Mouse (Mus musculus) stomach, embryonic 16.5 days (tissue): ENCODE measurements at regions not wholly inside any gene's neighbourhood (a gene's known extent, or its start where the extent isn't known, plus 50 kb on each side); places are given as distances from the start of the nearest gene placed in this dataset.

Source experiments
- ATAC-seq: fragments of 200-750 bp; cut with Nextera tagmentation; 2 replicates; pipeline ENCODE4 v1.8.0; 2017; ENCODE audit warnings: moderate number of reproducible peaks, moderate TSS enrichment; ENCODE audit not compliant: insufficient read depth, low FRiP score
- H3K27ac ChIP-seq: fragments of 300-500 bp; sonication (generic); 2 replicates; pipeline ENCODE4 v1.5.1; 2014; ENCODE audit warnings: low read length
- H3K27me3 ChIP-seq: fragments of 300-500 bp; sonication (generic); 2 replicates; pipeline ENCODE4 v1.6.1; 2014; ENCODE audit warnings: low read length, control low read depth, mixed read lengths; ENCODE audit not compliant: control insufficient read depth, insufficient read depth
- H3K36me3 ChIP-seq: fragments of 300-500 bp; sonication (generic); 2 replicates; pipeline ENCODE4 v1.6.1; 2014; ENCODE audit warnings: low read length; ENCODE audit not compliant: control insufficient read depth, insufficient read depth
- H3K4me1 ChIP-seq: fragments of 300-500 bp; sonication (generic); 2 replicates; pipeline ENCODE4 v1.6.1; 2014; ENCODE audit warnings: low read length, control low read depth, mixed read lengths; ENCODE audit not compliant: control insufficient read depth, insufficient read depth
- H3K4me2 ChIP-seq: fragments of 300-500 bp; sonication (generic); 2 replicates; pipeline ENCODE4 v1.6.1; 2014; ENCODE audit warnings: low read depth, low read length, mixed read lengths
- H3K4me3 ChIP-seq: fragments of 300-500 bp; sonication (generic); replicated peaks from 2 replicates; pipeline ENCODE4 v1.5.1; 2014; ENCODE audit warnings: mild to moderate bottlenecking, low read length
- H3K9ac ChIP-seq: fragments of 300-500 bp; sonication (generic); 2 replicates; pipeline ENCODE4 v1.6.1; 2014; ENCODE audit warnings: low read length
- H3K9me3 ChIP-seq: fragments of 300-500 bp; sonication (generic); replicated peaks from 2 replicates; pipeline ENCODE4 v1.6.1; 2016; ENCODE audit warnings: low read length, control low read depth; ENCODE audit not compliant: control insufficient read depth
- WGBS: fragments of 180-500 bp; shearing (Covaris S2); extraction: QIAGEN DNeasy Blood & Tissue Kit; methylation state at CpG from one replicate; pipeline ENCODE4 v1.1.7; 2014; 5-methylcytosine and 5-hydroxymethylcytosine counted together

GRCm38 (mm10) chr17:64229225-64229976, 102.3 kb downstream of the Pja2 start:
- H3K4me3 ChIP-seq = no peak overlapping the region
- H3K4me1 ChIP-seq = no peaks in the 10 kb centered on the region
- WGBS = 54% methylated on average over 5 of the region's 5 CpGs
- no peaks in the 10 kb centered on the region for H3K9me3 ChIP-seq
- H3K4me2 ChIP-seq = no peak overlapping the region
- H3K27ac ChIP-seq = no peak overlapping the region
- no peaks in the 10 kb centered on the region for H3K36me3 ChIP-seq
- ATAC-seq = no peak
- no peaks in the 10 kb centered on the region for H3K27me3 ChIP-seq
- no peak overlapping the region for H3K9ac ChIP-seq

- H3K9me3 ChIP-seq = no peaks in the 10 kb centered on the region
- H3K9ac ChIP-seq = no peak overlapping the region
- no peaks in the 10 kb centered on the region for H3K4me1 ChIP-seq
- H3K27ac ChIP-seq = no peak overlapping the region
- no peak overlapping the region for H3K4me3 ChIP-seq
- WGBS = 34% methylated on average over 7 of the region's 7 CpGs
- no peaks in the 10 kb centered on the region for H3K36me3 ChIP-seq
- no peak for ATAC-seq
- H3K4me2 ChIP-seq = no peak overlapping the region
- H3K27me3 ChIP-seq = no peaks in the 10 kb centered on the region
Observed at GRCm38 (mm10) chr17:64214599-64214998, 117.1 kb downstream of the Pja2 start.

- WGBS = 80% methylated on average over 4 of the region's 4 CpGs
- Histone ChIP-seq H3K4me3 (no peak overlapping the region), H3K27ac (no peak overlapping the region), H3K27me3 (no peaks in the 10 kb centered on the region), H3K4me1 (no peaks in the 10 kb centered on the region), H3K9me3 (no peaks in the 10 kb centered on the region), H3K9ac (no peak overlapping the region), H3K4me2 (no peak overlapping the region), H3K36me3 (no peaks in the 10 kb centered on the region)
- ATAC-seq = no peak
Observed at GRCm38 (mm10) chr17:64213251-64213650, 118.5 kb downstream of the Pja2 start.

GRCm38 (mm10) chr17:64211281-64211680, 120.4 kb downstream of the Pja2 start:
- Histone ChIP-seq H3K36me3 (no peaks in the 10 kb centered on the region), H3K9ac (no peak overlapping the region), H3K27me3 (no peaks in the 10 kb centered on the region), H3K4me3 (no peak overlapping the region), H3K4me1 (no peaks in the 10 kb centered on the region), H3K27ac (no peak overlapping the region), H3K4me2 (no peak overlapping the region), H3K9me3 (no peaks in the 10 kb centered on the region)
- ATAC-seq = no peak
- WGBS = 93% methylated on average over 8 of the region's 8 CpGs

GRCm38 (mm10) chr17:64210366-64210765, 121.3 kb downstream of the Pja2 start:
- Histone ChIP-seq H3K4me3 (no peak overlapping the region), H3K9ac (no peak overlapping the region), H3K27me3 (no peaks in the 10 kb centered on the region), H3K4me1 (no peaks in the 10 kb centered on the region), H3K27ac (no peak overlapping the region), H3K4me2 (no peak overlapping the region), H3K9me3 (no peaks in the 10 kb centered on the region), H3K36me3 (no peaks in the 10 kb centered on the region)
- no peak for ATAC-seq
- WGBS = 37% methylated on average over 5 of the region's 5 CpGs

- no peaks in the 10 kb centered on the region for H3K9me3 ChIP-seq
- H3K4me1 ChIP-seq = no peaks in the 10 kb centered on the region
- H3K36me3 ChIP-seq = no peaks in the 10 kb centered on the region
- H3K27ac ChIP-seq = no peak overlapping the region
- H3K4me2 ChIP-seq = no peak overlapping the region
- 82% methylated on average over 10 of the region's 10 CpGs for WGBS
- ATAC-seq = no peak
- H3K9ac ChIP-seq = no peak overlapping the region
- no peak overlapping the region for H3K4me3 ChIP-seq
- no peaks in the 10 kb centered on the region for H3K27me3 ChIP-seq
Observed at GRCm38 (mm10) chr17:64209640-64210039, 122.1 kb downstream of the Pja2 start.

GRCm38 (mm10) chr17:64208152-64208855, 123.4 kb downstream of the Pja2 start:
- H3K4me3 ChIP-seq = no peak overlapping the region
- 68% methylated on average over 13 of the region's 13 CpGs for WGBS
- peak; percentile 54; the same call in 1 of the 2 replicates for ATAC-seq
- H3K9me3 ChIP-seq = no peaks in the 10 kb centered on the region
- H3K27me3 ChIP-seq = no peaks in the 10 kb centered on the region
- H3K36me3 ChIP-seq = no peaks in the 10 kb centered on the region
- H3K27ac ChIP-seq = no peak overlapping the region; the same call in 1 of the 2 replicates
- no peak overlapping the region for H3K9ac ChIP-seq
- no peaks in the 10 kb centered on the region for H3K4me1 ChIP-seq
- H3K4me2 ChIP-seq = no peak overlapping the region

- no peaks in the 10 kb centered on the region for H3K27me3 ChIP-seq
- H3K4me3 ChIP-seq = no peak overlapping the region
- WGBS = 61% methylated on average over 14 of the region's 14 CpGs
- no peak overlapping the region for H3K4me2 ChIP-seq
- H3K9ac ChIP-seq = no peak overlapping the region
- no peaks in the 10 kb centered on the region for H3K9me3 ChIP-seq
- peak overlapping the region; percentile 46 for H3K27ac ChIP-seq
- no peaks in the 10 kb centered on the region for H3K4me1 ChIP-seq
- peak; percentile 45; the same call in 1 of the 2 replicates for ATAC-seq
- H3K36me3 ChIP-seq = no peaks in the 10 kb centered on the region
Observed at GRCm38 (mm10) chr17:64206196-64206718, 125.5 kb downstream of the Pja2 start.

- Histone ChIP-seq H3K27ac (no peak overlapping the region), H3K9me3 (no peaks in the 10 kb centered on the region), H3K36me3 (no peaks in the 10 kb centered on the region), H3K4me1 (no peaks in the 10 kb centered on the region), H3K4me3 (no peak overlapping the region), H3K27me3 (no peaks in the 10 kb centered on the region), H3K4me2 (no peak overlapping the region), H3K9ac (no peak overlapping the region)
- 66% methylated on average over 7 of the region's 7 CpGs for WGBS
- ATAC-seq = no peak
Observed at GRCm38 (mm10) chr17:64203611-64204010, 128.1 kb downstream of the Pja2 start.
